Comparison of ENCODE assay signal across 23 mouse cellular contexts in the genomic region with DNA sequence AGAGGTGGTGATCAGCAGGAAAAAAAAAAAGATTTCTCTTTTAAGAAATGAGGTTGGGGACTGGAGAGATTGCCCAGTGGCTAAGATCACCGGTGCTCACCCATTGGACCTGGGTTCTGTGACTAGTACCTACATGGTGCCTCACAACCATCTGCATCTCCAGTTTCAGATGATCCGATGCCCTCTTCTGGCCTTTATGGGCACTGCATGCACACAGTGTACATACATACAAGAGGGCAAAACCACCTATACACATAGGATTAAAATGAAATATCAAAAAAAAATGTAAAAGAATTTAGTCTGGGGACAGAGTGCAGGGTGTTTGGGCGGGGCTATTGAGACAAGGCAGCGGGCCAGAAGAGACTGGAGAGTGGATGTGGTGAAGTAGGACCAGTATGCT.
DNase-seq lines count a peak whose midpoint lies in the region; ATAC-seq and TF ChIP-seq lines count a peak whose summit lies in the region.
"Had no signal": no experiment of that assay in that cellular context is flagged by ENCODE, and none has a peak within 500 bp of the region (broad histone marks: within the 10 kb centered on the region; RNA-seq: fewer than 3 reads in every experiment).

No protein-coding gene starts in this region.

- H3K4me3 ChIP-seq in hindbrain, postnatal 0 days (ENCODE audit: low read length) = no peak overlapping the region
- H3K4me3 ChIP-seq in hindbrain, embryonic 11.5 days (ENCODE audit: low read depth, low read length) = no peak overlapping the region
- no peak overlapping the region for H3K4me3 ChIP-seq in lung, embryonic 14.5 days (ENCODE audit: low read depth, low read length)
- no peak overlapping the region for H3K4me3 ChIP-seq in MEL (ENCODE audit: control insufficient read depth in 1 of 2, insufficient read depth in 1 of 2, low read depth in 2 of 2, low read length in 2 of 2)
- no peak overlapping the region for H3K4me3 ChIP-seq in stomach, postnatal 0 days (ENCODE audit: low read depth, low read length)
- H3K4me3 ChIP-seq: embryonic facial prominence, embryonic 10.5 days; forebrain, embryonic 12.5 days; limb, embryonic 12.5 days; liver, embryonic 15.5 days had no signal

- H3K79me2 ChIP-seq in MEL (ENCODE audit: control insufficient read depth, insufficient read depth, low read length, poor library complexity) = no peaks in the 10 kb centered on the region

- no peaks in the 10 kb centered on the region for H3K9me3 ChIP-seq in hindbrain, postnatal 0 days (ENCODE audit: low read length)
- H3K9me3 ChIP-seq in hindbrain, embryonic 11.5 days (ENCODE audit: control insufficient read depth, low read length) = peaks cover 5% of the 10 kb centered on the region; the same call in 1 of the 2 replicates
- peaks cover 10% of the 10 kb centered on the region; the same call in 1 of the 2 replicates for H3K9me3 ChIP-seq in lung, embryonic 14.5 days (ENCODE audit: low read depth, low read length)
- no peaks in the 10 kb centered on the region for H3K9me3 ChIP-seq in MEL (replicated peaks; ENCODE audit: insufficient read depth, low read length)
- no peaks in the 10 kb centered on the region for H3K9me3 ChIP-seq in stomach, postnatal 0 days (ENCODE audit: control insufficient read depth, low read length)

- H3K4me2 ChIP-seq in hindbrain, postnatal 0 days (ENCODE audit: low read depth, low read length) = no peak overlapping the region
- no peak overlapping the region for H3K4me2 ChIP-seq in hindbrain, embryonic 11.5 days (replicated peaks; ENCODE audit: low read depth, low read length)
- H3K4me2 ChIP-seq in lung, embryonic 14.5 days = no peak overlapping the region
- H3K4me2 ChIP-seq in stomach, postnatal 0 days (replicated peaks; ENCODE audit: low read depth) = no peak overlapping the region
- H3K4me2 ChIP-seq: forebrain, embryonic 12.5 days; limb, embryonic 12.5 days; liver, embryonic 15.5 days had no signal

- TF ChIP-seq POLR2A in MEL (IDR thresholded peaks at IDR 0.05; ENCODE audit: control insufficient read depth in 1 of 2, insufficient read depth in 1 of 2, low read depth in 1 of 2, low read length in 2 of 2, poor library complexity in 1 of 2) = no peak

- H3K4me1 ChIP-seq in hindbrain, postnatal 0 days (ENCODE audit: insufficient read depth, low read length) = no peaks in the 10 kb centered on the region
- H3K4me1 ChIP-seq in hindbrain, embryonic 11.5 days (replicated peaks; ENCODE audit: control insufficient read depth, insufficient read depth, low read length) = no peaks in the 10 kb centered on the region
- H3K4me1 ChIP-seq in lung, embryonic 14.5 days (ENCODE audit: insufficient read depth) = no peaks in the 10 kb centered on the region
- no peaks in the 10 kb centered on the region for H3K4me1 ChIP-seq in MEL (ENCODE audit: control insufficient read depth in 1 of 2, insufficient read depth in 2 of 2, low read length in 2 of 2)
- H3K4me1 ChIP-seq in stomach, postnatal 0 days (replicated peaks; ENCODE audit: control insufficient read depth, insufficient read depth) = no peaks in the 10 kb centered on the region
- H3K4me1 ChIP-seq: limb, embryonic 12.5 days; liver, embryonic 15.5 days had no signal

- H3K36me3 ChIP-seq in hindbrain, postnatal 0 days (ENCODE audit: insufficient read depth, low read length) = no peaks in the 10 kb centered on the region
- no peaks in the 10 kb centered on the region for H3K36me3 ChIP-seq in hindbrain, embryonic 11.5 days (ENCODE audit: control insufficient read depth, insufficient read depth, low read length)
- no peaks in the 10 kb centered on the region for H3K36me3 ChIP-seq in lung, embryonic 14.5 days (ENCODE audit: insufficient read depth)
- peaks cover 0 to 2% of the 10 kb centered on the region in 2 experiments; a peak in 2 of 4 replicates for H3K36me3 ChIP-seq in MEL (ENCODE audit: control insufficient read depth in 1 of 2, insufficient read depth in 2 of 2, low read length in 2 of 2)
- H3K36me3 ChIP-seq in stomach, postnatal 0 days (ENCODE audit: control insufficient read depth, insufficient read depth, low read length) = no peaks in the 10 kb centered on the region

- ATAC-seq in hindbrain, postnatal 0 days = no peak
- no peak for ATAC-seq in hindbrain, embryonic 11.5 days (ENCODE audit: low FRiP score)
- ATAC-seq in lung, embryonic 14.5 days (ENCODE audit: insufficient read depth) = no peak
- ATAC-seq in stomach, postnatal 0 days (ENCODE audit: low FRiP score, low TSS enrichment) = no peak
- ATAC-seq: hindbrain, embryonic 16.5 days; midbrain, embryonic 16.5 days had no signal

- TF ChIP-seq RAD21 in MEL (IDR thresholded peaks at IDR 0.05; ENCODE audit: low read depth, low read length) = no peak; the same call in 1 of the 2 replicates

- TF ChIP-seq CTCF in hindbrain, postnatal 0 days (IDR thresholded peaks at IDR 0.05; ENCODE audit: low read depth) = peak; percentile 37; the same call in 1 of the 2 replicates
- TF ChIP-seq CTCF in lung, embryonic 14.5 days (IDR thresholded peaks at IDR 0.05; ENCODE audit: low read depth) = peak; percentile 28; the same call in 1 of the 2 replicates
- peak; percentile 23 to 40 (median 33) for TF ChIP-seq CTCF in MEL (IDR thresholded peaks at IDR 0.05 in 2 of 3, conservative IDR thresholded peaks at IDR 0.05 in 1 of 3; ENCODE audit: control insufficient read depth in 1 of 3, insufficient read depth in 1 of 3, low read depth in 2 of 3, low read length in 3 of 3, poor library complexity in 1 of 3, severe bottlenecking in 1 of 3)
- peak; percentile 29; the same call in 1 of the 2 replicates for TF ChIP-seq CTCF in stomach, postnatal 0 days (IDR thresholded peaks at IDR 0.05; ENCODE audit: low read depth)

- H3K27ac ChIP-seq in hindbrain, postnatal 0 days = no peak overlapping the region
- H3K27ac ChIP-seq in hindbrain, embryonic 11.5 days (ENCODE audit: low read depth, low read length) = no peak overlapping the region
- no peak overlapping the region for H3K27ac ChIP-seq in lung, embryonic 14.5 days (ENCODE audit: low read depth)
- no peak overlapping the region for H3K27ac ChIP-seq in MEL (ENCODE audit: control insufficient read depth, low read depth, low read length)
- H3K27ac ChIP-seq in stomach, postnatal 0 days (replicated peaks) = no peak overlapping the region
- H3K27ac ChIP-seq: embryonic facial prominence, embryonic 10.5 days; forebrain, embryonic 12.5 days; limb, embryonic 12.5 days; liver, embryonic 15.5 days had no signal

- no peak for DNase-seq in hindbrain, postnatal 0 days (ENCODE audit: low spot score)
- no peak for DNase-seq in hindbrain, embryonic 11.5 days (ENCODE audit: low spot score)
- DNase-seq in lung, embryonic 14.5 days = no peak
- DNase-seq in lung, postnatal 4 days = no peak
- DNase-seq in MEL (ENCODE audit: low read depth, low spot score) = peak; percentile 32
- no peak for DNase-seq in stomach, postnatal 0 days (ENCODE audit: low spot score)
- no peak for DNase-seq in layer of hippocampus, adult 11-12 months (ENCODE audit: low spot score)
- DNase-seq: B cell, adult 2 months; cerebellum, adult 8-10 months; gastrocnemius, postnatal 14 days; heart, adult 18-20 months; heart, postnatal 36 days; kidney, adult 8-10 months; kidney, postnatal 25 days; layer of hippocampus, adult 9-11 months; lung, postnatal 14 days; right cerebral cortex, postnatal 25 days had no signal

- no peak for TF ChIP-seq EP300 in MEL (IDR thresholded peaks at IDR 0.05; ENCODE audit: low read depth in 1 of 2, low read length in 2 of 2)
- TF ChIP-seq EP300 in stomach, postnatal 0 days (optimal IDR thresholded peaks at IDR 0.05) = no peak

- H3K27me3 ChIP-seq in hindbrain, postnatal 0 days (ENCODE audit: insufficient read depth, low read length) = no peaks in the 10 kb centered on the region
- H3K27me3 ChIP-seq in hindbrain, embryonic 11.5 days (ENCODE audit: control insufficient read depth, insufficient read depth, low read length) = no peaks in the 10 kb centered on the region
- H3K27me3 ChIP-seq in lung, embryonic 14.5 days (ENCODE audit: insufficient read depth, low read length) = no peaks in the 10 kb centered on the region
- no peaks in the 10 kb centered on the region for H3K27me3 ChIP-seq in MEL (ENCODE audit: control insufficient read depth in 1 of 2, insufficient read depth in 2 of 2, low read length in 2 of 2)
- H3K27me3 ChIP-seq in stomach, postnatal 0 days (ENCODE audit: control insufficient read depth, insufficient read depth, low read length) = no peaks in the 10 kb centered on the region
- H3K27me3 ChIP-seq: forebrain, embryonic 12.5 days; limb, embryonic 12.5 days; liver, embryonic 15.5 days had no signal

- WGBS in hindbrain, postnatal 0 days = 94% methylated on average over 4 of the region's 4 CpGs
- WGBS in hindbrain, embryonic 11.5 days = 91% methylated on average over 4 of the region's 4 CpGs
- WGBS in lung, embryonic 14.5 days = 87% methylated on average over 4 of the region's 4 CpGs
- WGBS in stomach, postnatal 0 days = 94% methylated on average over 4 of the region's 4 CpGs

- H3K9ac ChIP-seq in hindbrain, postnatal 0 days (replicated peaks; ENCODE audit: low read length) = no peak overlapping the region
- no peak overlapping the region for H3K9ac ChIP-seq in hindbrain, embryonic 11.5 days (ENCODE audit: low read depth, low read length)
- H3K9ac ChIP-seq in lung, embryonic 14.5 days = no peak overlapping the region
- no peak overlapping the region for H3K9ac ChIP-seq in MEL (ENCODE audit: control insufficient read depth, low read depth, low read length, poor library complexity, severe bottlenecking)
- no peak overlapping the region for H3K9ac ChIP-seq in stomach, postnatal 0 days (ENCODE audit: low read length)
- H3K9ac ChIP-seq: forebrain, embryonic 12.5 days; limb, embryonic 12.5 days; liver, embryonic 15.5 days had no signal

TF ChIP-seq in MEL, 35 proteins besides CTCF, POLR2A, EP300 and RAD21:
- TF ChIP-seq ELF1 (IDR thresholded peaks at IDR 0.05; ENCODE audit: low read depth, low read length) = no peak
- no peak for TF ChIP-seq POLR2AphosphoS5 (IDR thresholded peaks at IDR 0.05; ENCODE audit: borderline replicate concordance, low read depth, low read length)
- TF ChIP-seq USF2 (IDR thresholded peaks at IDR 0.05; ENCODE audit: borderline replicate concordance in 1 of 2, insufficient read depth in 1 of 2, low read depth in 1 of 2, low read length in 2 of 2) = no peak
- TF ChIP-seq JUND (IDR thresholded peaks at IDR 0.05; ENCODE audit: low read depth, low read length) = no peak
